Mouse (Mus musculus) fat pad, adult 2 months (tissue): ENCODE measurements around the gene Ifna15.
A peak's percentile ranks its signal among the peaks of the same experiment; 100 is the strongest.
"Not testable (repeated sequence)": the region's sequence is repeated elsewhere in the genome, so short reads cannot be mapped to it uniquely, and the experiment has no call there.

Source experiments
- DNase-seq: peaks from one replicate; pipeline ENCODE4 v3.0.0-alpha.2; 2011; ENCODE audit warnings: low read depth, low spot score; ENCODE audit errors: extremely low read depth

Ifna15 gene

GRCm38 (mm10) chr4:88558145-88558544 is at the start of gene Ifna15:
Gene Ifna15, minus strand, starts transcription at chr4:88558245.
- not testable (repeated sequence) for DNase-seq

- no peak for DNase-seq
Observed at GRCm38 (mm10) chr4:88603276-88603675, 45.2 kb upstream of the Ifna15 start, which contains the start of gene Ifna12. Gene Ifna12, minus strand, starts transcription at chr4:88603376.

- no peak for DNase-seq
Observed at GRCm38 (mm10) chr4:88592285-88592684, 34.2 kb upstream of the Ifna15 start, which contains the start of gene Ifna9. Gene Ifna9, minus strand, starts transcription at chr4:88592385.

GRCm38 (mm10) chr4:88571698-88572097 is 13.7 kb upstream of the Ifna15 start, which contains the start of gene Ifna14:
Gene Ifna14, minus strand, starts transcription at chr4:88571798.
- DNase-seq = no peak

GRCm38 (mm10) chr4:88561791-88562190 is 3.7 kb upstream of the Ifna15 start:
- no peak for DNase-seq

GRCm38 (mm10) chr4:88550161-88550945 is 7.7 kb downstream of the Ifna15 start:
- DNase-seq = no peak

- no peak for DNase-seq
Observed at GRCm38 (mm10) chr4:88547986-88548385, 10.1 kb downstream of the Ifna15 start.

GRCm38 (mm10) chr4:88543649-88544234 is 14.3 kb downstream of the Ifna15 start:
- DNase-seq = no peak

GRCm38 (mm10) chr4:88537328-88537727 is 20.7 kb downstream of the Ifna15 start:
- DNase-seq = peak; percentile 97

- DNase-seq = no peak
Observed at GRCm38 (mm10) chr4:88536640-88537039, 21.4 kb downstream of the Ifna15 start.

- no peak for DNase-seq
Observed at GRCm38 (mm10) chr4:88535742-88536141, 22.3 kb downstream of the Ifna15 start.

- DNase-seq = no peak
Observed at GRCm38 (mm10) chr4:88534903-88535302, 23.1 kb downstream of the Ifna15 start.

GRCm38 (mm10) chr4:88533499-88533898 is 24.5 kb downstream of the Ifna15 start:
- no peak for DNase-seq

- no peak for DNase-seq
Observed at GRCm38 (mm10) chr4:88530892-88531291, 27.2 kb downstream of the Ifna15 start.

- DNase-seq = no peak
Observed at GRCm38 (mm10) chr4:88530271-88530670, 27.8 kb downstream of the Ifna15 start.

- DNase-seq = no peak
Observed at GRCm38 (mm10) chr4:88526379-88527049, 31.5 kb downstream of the Ifna15 start.

GRCm38 (mm10) chr4:88525393-88525792 is 32.7 kb downstream of the Ifna15 start:
- DNase-seq = no peak

- DNase-seq = no peak
Observed at GRCm38 (mm10) chr4:88523241-88523640, 34.8 kb downstream of the Ifna15 start.

GRCm38 (mm10) chr4:88522674-88523073 is 35.4 kb downstream of the Ifna15 start, which contains the start of gene Ifnb1:
Gene Ifnb1, minus strand, starts transcription at chr4:88522774.
- no peak for DNase-seq

- no peak for DNase-seq
Observed at GRCm38 (mm10) chr4:88517957-88518356, 40.1 kb downstream of the Ifna15 start.

- DNase-seq = no peak
Observed at GRCm38 (mm10) chr4:88515711-88516211, 42.3 kb downstream of the Ifna15 start.
